Mouse (Mus musculus): ENCODE measurements around the gene Gna12. TPM values are rescaled to one million over a fixed set of nuclear protein-coding genes. Genes with fewer than 3 reads are reported as not detected.

Gna12 gene
- polyA plus RNA-seq, 1 experiment from 2014 or later = 23.8 TPM

DNA sequence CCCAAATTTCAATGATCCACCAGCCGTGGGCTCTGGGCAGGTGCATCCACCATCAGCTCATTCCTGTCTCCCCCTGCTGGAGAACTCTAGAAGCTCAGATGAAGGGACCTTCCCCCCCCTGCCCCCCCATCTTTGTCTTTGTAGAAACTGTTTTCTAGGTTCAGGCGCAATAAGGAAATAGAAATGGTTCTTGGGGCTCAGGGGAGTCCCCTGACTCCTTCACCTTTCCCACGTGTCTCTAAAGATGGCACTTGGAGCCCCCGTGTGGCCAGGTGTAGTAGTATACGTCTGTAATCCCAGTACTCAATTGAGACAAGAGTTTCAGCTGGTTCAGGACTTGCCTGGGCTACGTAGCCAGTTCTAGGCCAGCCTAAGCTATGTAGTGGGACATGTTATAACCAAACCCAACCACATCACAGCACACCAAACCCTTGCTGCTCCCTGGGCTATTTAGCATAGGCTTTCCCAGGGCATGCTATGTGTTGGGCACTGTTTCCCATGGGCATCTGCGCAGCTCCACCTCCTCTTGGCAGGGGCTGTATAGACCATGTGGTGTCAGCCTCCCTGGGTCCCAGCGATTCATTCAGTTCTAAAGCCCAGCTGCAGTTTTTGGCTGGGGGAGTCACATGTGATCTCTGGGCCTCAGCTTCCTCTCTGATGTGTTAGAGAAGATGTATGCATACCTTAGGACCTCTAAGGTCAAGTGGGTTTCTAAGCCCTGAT is 27.4 kb upstream of the Gna12 start:
- Histone ChIP-seq H3K9ac (no peak overlapping the region), H3K4me2 (replicated peaks) (no peak overlapping the region), H3K4me3 (replicated peaks; ENCODE audit: low read length) (no peak overlapping the region), H3K9me3 (ENCODE audit: control insufficient read depth, low read length) (no peaks in the 10 kb centered on the region), H3K27me3 (ENCODE audit: control insufficient read depth, insufficient read depth, low read length) (no peaks in the 10 kb centered on the region), H3K27ac (no peak overlapping the region), H3K36me3 (replicated peaks; ENCODE audit: control insufficient read depth, insufficient read depth) (no peaks in the 10 kb centered on the region), H3K4me1 (replicated peaks; ENCODE audit: control insufficient read depth, insufficient read depth, low read length) (0 out of 2 replicates have a peak, but pooled peaks cover 7% of the 10 kb centered on the region)
- WGBS = 64% methylated on average over 8 of the region's 8 CpGs
- no peak for ATAC-seq (ENCODE audit: low FRiP score)
- no peak for DNase-seq (ENCODE audit: low spot score)

DNA sequence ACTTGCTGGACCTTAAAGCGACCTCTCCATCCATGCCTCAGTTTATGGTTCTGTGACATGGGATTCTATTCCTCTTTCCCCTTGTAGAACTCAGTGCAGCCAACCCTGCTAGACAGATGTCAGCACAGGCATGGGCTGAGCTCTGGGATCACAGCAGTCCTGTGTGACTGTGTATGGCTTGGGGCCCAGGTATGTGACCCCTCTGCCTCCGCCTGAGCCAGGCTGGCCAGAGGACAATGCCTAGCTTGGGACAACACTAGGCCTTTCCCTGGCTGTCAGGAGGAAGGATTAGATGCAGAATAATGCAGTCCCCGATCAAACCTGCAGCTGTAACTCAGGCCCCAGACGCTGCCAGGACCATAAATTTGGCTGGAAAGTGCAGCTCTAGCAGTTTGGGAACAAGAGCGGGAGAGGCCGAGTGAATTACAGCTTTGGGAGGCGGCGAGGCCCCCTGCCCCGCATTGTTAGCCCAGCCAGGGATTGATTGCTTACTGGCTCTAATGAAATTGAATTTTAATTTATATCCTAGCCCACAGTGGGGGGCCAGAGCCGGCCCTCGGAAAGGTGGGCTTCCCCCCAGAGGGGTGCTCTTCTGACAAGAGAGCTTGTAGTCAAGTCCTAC is 25.8 kb upstream of the Gna12 start:
- 50% methylated on average over 11 of the region's 11 CpGs for WGBS
- ATAC-seq (ENCODE audit: low FRiP score) (no peak), DNase-seq (ENCODE audit: low spot score) (no peak)
- Histone ChIP-seq H3K9ac (no peak overlapping the region), H3K36me3 (replicated peaks; ENCODE audit: control insufficient read depth, insufficient read depth) (no peaks in the 10 kb centered on the region), H3K4me3 (replicated peaks; ENCODE audit: low read length) (no peak overlapping the region), H3K27ac (no peak overlapping the region), H3K4me2 (replicated peaks) (no peak overlapping the region), H3K27me3 (ENCODE audit: control insufficient read depth, insufficient read depth, low read length) (no peaks in the 10 kb centered on the region), H3K9me3 (ENCODE audit: control insufficient read depth, low read length) (peaks cover 8% of the 10 kb centered on the region), H3K4me1 (replicated peaks; ENCODE audit: control insufficient read depth, insufficient read depth, low read length) (0 out of 2 replicates have a peak, but pooled peaks cover 7% of the 10 kb centered on the region)

DNA sequence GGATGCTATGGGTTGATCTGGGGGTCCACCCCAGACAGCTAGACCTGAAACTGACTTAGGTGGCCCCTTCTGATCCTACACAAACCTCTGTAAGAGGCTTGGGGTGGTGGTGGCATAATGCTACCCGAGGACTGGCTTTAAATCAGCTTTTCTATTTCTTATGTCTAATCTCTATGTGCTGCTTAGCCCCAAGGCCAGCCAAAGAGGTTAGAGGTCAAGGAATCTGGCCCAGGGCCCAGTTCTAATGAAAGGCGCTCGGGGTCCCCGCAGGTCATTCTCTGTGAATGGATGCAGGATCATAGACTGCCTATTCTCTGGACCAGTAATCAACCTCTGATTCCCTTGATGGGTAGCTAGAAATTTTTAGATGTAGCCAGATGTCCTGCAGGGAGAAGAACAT is 24.5 kb upstream of the Gna12 start:
- no peak overlapping the region for H3K4me3 ChIP-seq (replicated peaks; ENCODE audit: low read length)
- H3K9me3 ChIP-seq (ENCODE audit: control insufficient read depth, low read length) = peaks cover 9% of the 10 kb centered on the region
- ATAC-seq (ENCODE audit: low FRiP score) (no peak), DNase-seq (ENCODE audit: low spot score) (no peak)
- no peak overlapping the region for H3K9ac ChIP-seq
- no peak overlapping the region for H3K4me2 ChIP-seq (replicated peaks)
- 83% methylated on average over 4 of the region's 4 CpGs for WGBS
- 0 out of 2 replicates have a peak, but pooled peaks cover 7% of the 10 kb centered on the region for H3K4me1 ChIP-seq (replicated peaks; ENCODE audit: control insufficient read depth, insufficient read depth, low read length)
- no peak overlapping the region for H3K27ac ChIP-seq
- H3K36me3 ChIP-seq (replicated peaks; ENCODE audit: control insufficient read depth, insufficient read depth) = no peaks in the 10 kb centered on the region
- no peaks in the 10 kb centered on the region for H3K27me3 ChIP-seq (ENCODE audit: control insufficient read depth, insufficient read depth, low read length)

DNA sequence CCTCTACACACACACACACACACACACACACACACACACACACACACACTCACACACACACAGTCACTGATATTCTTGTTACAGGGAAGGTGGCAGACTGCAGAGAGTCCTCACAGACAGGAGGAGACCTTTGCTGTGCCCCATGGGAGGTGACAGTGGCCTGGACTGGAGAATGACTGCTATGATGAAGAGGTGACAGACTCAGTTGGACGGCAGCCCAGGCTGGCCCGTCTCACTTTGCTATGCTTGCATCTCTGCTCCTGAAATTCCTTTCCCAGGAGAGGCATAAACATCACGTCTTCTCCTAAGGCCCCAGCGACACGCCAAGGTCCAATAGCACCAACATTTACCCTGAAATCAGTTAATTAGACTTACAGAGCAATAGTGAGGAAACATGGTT is 23.5 kb upstream of the Gna12 start:
- 0 out of 2 replicates have a peak, but pooled peaks cover 7% of the 10 kb centered on the region for H3K4me1 ChIP-seq (replicated peaks; ENCODE audit: control insufficient read depth, insufficient read depth, low read length)
- H3K36me3 ChIP-seq (replicated peaks; ENCODE audit: control insufficient read depth, insufficient read depth) = no peaks in the 10 kb centered on the region
- no peak overlapping the region for H3K4me2 ChIP-seq (replicated peaks)
- H3K9me3 ChIP-seq (ENCODE audit: control insufficient read depth, low read length) = peaks cover 9% of the 10 kb centered on the region
- H3K4me3 ChIP-seq (replicated peaks; ENCODE audit: low read length) = no peak overlapping the region
- ATAC-seq (ENCODE audit: low FRiP score) (no peak), DNase-seq (ENCODE audit: low spot score) (no peak)
- WGBS = 80% methylated on average over 5 of the region's 5 CpGs
- H3K9ac ChIP-seq = no peak overlapping the region
- H3K27ac ChIP-seq = no peak overlapping the region
- no peaks in the 10 kb centered on the region for H3K27me3 ChIP-seq (ENCODE audit: control insufficient read depth, insufficient read depth, low read length)

DNA sequence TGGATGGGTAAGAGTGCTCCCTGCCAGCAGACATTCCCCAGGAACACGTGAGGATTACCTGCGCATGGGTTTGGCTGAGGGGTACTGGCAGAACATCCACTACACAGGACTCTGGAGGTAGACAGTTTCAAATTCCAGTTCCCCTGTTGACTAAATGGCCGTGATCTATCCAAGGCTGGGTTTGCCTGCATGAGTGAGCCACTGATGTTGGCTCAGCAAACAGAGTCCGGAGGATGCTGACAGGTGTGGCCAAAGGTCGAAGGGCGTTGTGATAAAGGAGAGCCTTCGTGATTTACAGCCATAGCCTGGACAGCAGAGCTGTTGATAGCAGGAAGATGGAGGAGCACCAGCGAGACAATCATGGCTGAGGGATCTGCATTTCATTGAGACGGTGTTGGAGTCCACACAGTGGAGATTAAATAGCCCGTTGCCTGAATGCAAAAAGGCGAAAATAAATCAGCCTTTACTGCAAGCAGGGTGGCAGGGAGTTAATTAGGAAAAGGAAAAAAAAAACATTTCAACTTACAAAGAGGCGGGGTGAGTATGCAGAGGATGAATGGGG is 22.3 kb upstream of the Gna12 start:
- 0 out of 2 replicates have a peak, but pooled peaks cover 7% of the 10 kb centered on the region for H3K4me1 ChIP-seq (replicated peaks; ENCODE audit: control insufficient read depth, insufficient read depth, low read length)
- H3K27me3 ChIP-seq (ENCODE audit: control insufficient read depth, insufficient read depth, low read length) = no peaks in the 10 kb centered on the region
- no peak overlapping the region for H3K4me2 ChIP-seq (replicated peaks)
- no peak overlapping the region for H3K9ac ChIP-seq
- peaks cover 9% of the 10 kb centered on the region for H3K9me3 ChIP-seq (ENCODE audit: control insufficient read depth, low read length)
- no peak overlapping the region for H3K27ac ChIP-seq
- ATAC-seq (ENCODE audit: low FRiP score) (no peak), DNase-seq (ENCODE audit: low spot score) (no peak)
- WGBS = 80% methylated on average over 12 of the region's 12 CpGs
- no peak overlapping the region for H3K4me3 ChIP-seq (replicated peaks; ENCODE audit: low read length)
- H3K36me3 ChIP-seq (replicated peaks; ENCODE audit: control insufficient read depth, insufficient read depth) = no peaks in the 10 kb centered on the region

DNA sequence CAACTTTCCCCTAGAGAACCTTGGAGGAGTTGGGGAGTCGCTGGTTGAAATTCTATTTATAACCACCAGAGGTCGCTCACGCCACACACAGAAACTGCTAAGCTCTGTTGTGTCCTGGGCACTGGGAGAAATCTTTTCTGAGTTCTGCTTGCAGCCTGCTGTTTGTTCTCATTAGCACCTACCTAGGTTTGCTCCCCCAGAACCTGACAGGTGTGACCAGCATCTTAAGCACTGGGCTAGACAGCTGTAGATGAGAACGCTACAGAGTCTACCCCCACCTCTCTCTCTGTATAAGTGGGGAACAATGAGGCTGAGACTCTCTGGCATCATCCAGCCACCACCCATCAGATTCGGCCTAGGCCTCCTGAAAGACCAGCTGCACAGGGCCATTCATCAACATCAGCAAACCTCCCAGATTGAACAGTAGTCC is 17.1 kb upstream of the Gna12 start:
- Histone ChIP-seq H3K9me3 (ENCODE audit: control insufficient read depth, low read length) (peaks cover 9% of the 10 kb centered on the region), H3K27ac (0 out of 2 replicates have a peak overlapping the region, but pooled peaks have one; percentile 32), H3K4me1 (replicated peaks; ENCODE audit: control insufficient read depth, insufficient read depth, low read length) (no peaks in the 10 kb centered on the region), H3K27me3 (ENCODE audit: control insufficient read depth, insufficient read depth, low read length) (no peaks in the 10 kb centered on the region), H3K4me3 (replicated peaks; ENCODE audit: low read length) (no peak overlapping the region), H3K9ac (no peak overlapping the region), H3K36me3 (replicated peaks; ENCODE audit: control insufficient read depth, insufficient read depth) (no peaks in the 10 kb centered on the region), H3K4me2 (replicated peaks) (no peak overlapping the region)
- peak; percentile 85 for DNase-seq (ENCODE audit: low spot score)
- 13% methylated on average over 5 of the region's 5 CpGs for WGBS
- peak; percentile 65; the same call in 1 of the 2 replicates for ATAC-seq (ENCODE audit: low FRiP score)

DNA sequence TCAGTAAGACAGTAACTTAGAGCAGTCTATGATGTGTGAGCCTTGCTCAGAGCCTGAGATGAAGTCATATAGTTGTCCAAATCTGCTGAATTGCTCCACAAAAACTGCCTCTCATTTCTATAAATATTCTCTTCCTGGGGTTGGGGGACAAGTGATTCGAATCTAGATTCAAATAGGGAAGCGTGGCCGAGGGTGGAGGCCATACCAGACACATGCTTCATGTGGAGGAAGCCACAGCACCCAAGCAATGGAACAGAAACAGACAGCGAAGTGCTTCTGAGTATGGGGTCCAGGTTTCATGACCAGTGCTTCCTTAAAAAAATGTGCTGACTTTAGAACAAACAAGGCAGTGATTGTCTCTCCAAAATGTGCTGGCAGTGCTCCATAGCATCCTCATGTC is 11.7 kb upstream of the Gna12 start:
- no peak for DNase-seq (ENCODE audit: low spot score)
- WGBS = 79% methylated on average over 4 of the region's 4 CpGs

DNA sequence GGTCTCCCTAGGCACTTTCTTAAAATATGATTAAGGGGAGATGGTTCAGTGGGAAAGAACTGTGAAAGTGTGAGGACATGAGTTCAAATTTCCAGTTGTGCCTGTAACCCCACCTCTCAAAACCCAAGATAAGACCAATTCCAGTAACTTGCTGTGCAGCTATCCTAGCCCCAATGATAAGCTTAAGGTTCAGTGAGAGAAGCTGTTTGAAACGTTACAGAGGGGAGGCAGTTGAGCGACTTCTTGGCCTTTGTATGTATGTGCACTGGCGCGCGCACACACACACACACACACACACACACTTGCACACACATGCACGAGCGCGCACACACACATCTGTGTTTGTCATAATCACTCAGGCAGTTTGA is 817 bp upstream of the Gna12 start:
- Histone ChIP-seq H3K27ac (no peak overlapping the region), H3K4me3 (replicated peaks; ENCODE audit: low read length) (no peak overlapping the region; the same call in 1 of the 2 replicates), H3K36me3 (replicated peaks; ENCODE audit: control insufficient read depth, insufficient read depth) (no peaks in the 10 kb centered on the region), H3K4me1 (replicated peaks; ENCODE audit: control insufficient read depth, insufficient read depth, low read length) (peaks cover 35% of the 10 kb centered on the region), H3K9ac (no peak overlapping the region), H3K27me3 (ENCODE audit: control insufficient read depth, insufficient read depth, low read length) (no peaks in the 10 kb centered on the region), H3K9me3 (ENCODE audit: control insufficient read depth, low read length) (no peaks in the 10 kb centered on the region), H3K4me2 (replicated peaks) (peak overlapping the region; percentile 39)
- DNase-seq (ENCODE audit: low spot score) (no peak), ATAC-seq (ENCODE audit: low FRiP score) (no peak)
- WGBS = 81% methylated on average over 8 of the region's 8 CpGs

More for the DNA sequence above, 11.7 kb upstream of the Gna12 start:
- H3K27me3 ChIP-seq (ENCODE audit: control insufficient read depth, insufficient read depth, low read length) = no peaks in the 10 kb centered on the region
- no peaks in the 10 kb centered on the region for H3K36me3 ChIP-seq (replicated peaks; ENCODE audit: control insufficient read depth, insufficient read depth)
- no peak overlapping the region for H3K4me3 ChIP-seq (replicated peaks; ENCODE audit: low read length)
- no peaks in the 10 kb centered on the region for H3K4me1 ChIP-seq (replicated peaks; ENCODE audit: control insufficient read depth, insufficient read depth, low read length)
- H3K9me3 ChIP-seq (ENCODE audit: control insufficient read depth, low read length) = no peaks in the 10 kb centered on the region
- no peak overlapping the region for H3K27ac ChIP-seq
- no peak for ATAC-seq (ENCODE audit: low FRiP score)
- H3K4me2 ChIP-seq (replicated peaks) = no peak overlapping the region
- no peak overlapping the region for H3K9ac ChIP-seq

DNA sequence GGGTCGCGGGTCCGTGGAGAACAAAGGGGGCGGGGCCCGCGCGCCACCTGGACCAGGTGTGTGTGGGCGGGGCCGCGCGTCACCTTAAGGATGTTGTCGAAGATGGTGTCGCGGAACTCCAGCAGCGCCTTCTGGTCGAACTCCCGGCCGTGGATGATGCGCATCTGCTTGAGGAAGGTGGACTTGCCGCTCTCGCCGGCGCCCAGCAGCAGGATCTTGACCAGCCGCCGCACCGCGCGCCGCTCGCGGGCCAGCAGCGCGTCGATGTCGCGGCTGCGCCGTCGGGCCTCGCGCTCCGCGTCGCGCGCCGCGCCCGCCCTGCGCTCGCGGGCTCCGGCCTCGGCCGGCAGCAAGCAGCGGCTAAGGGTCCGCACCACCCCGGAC is 328 bp downstream of the Gna12 start:
- H3K27me3 ChIP-seq (ENCODE audit: control insufficient read depth, insufficient read depth, low read length) = no peaks in the 10 kb centered on the region
- H3K27ac ChIP-seq = peak overlapping the region; percentile 82
- under 1% methylated on average over 54 of the region's 58 CpGs for WGBS
- H3K4me1 ChIP-seq (replicated peaks; ENCODE audit: control insufficient read depth, insufficient read depth, low read length) = peaks cover 36% of the 10 kb centered on the region
- peak overlapping the region; percentile 91 for H3K4me3 ChIP-seq (replicated peaks; ENCODE audit: low read length)
- no peaks in the 10 kb centered on the region for H3K9me3 ChIP-seq (ENCODE audit: control insufficient read depth, low read length)
- peak overlapping the region; percentile 95 for H3K4me2 ChIP-seq (replicated peaks)
- peak; percentile 48 for DNase-seq (ENCODE audit: low spot score)
- ATAC-seq (ENCODE audit: low FRiP score) = no peak
- no peaks in the 10 kb centered on the region; the same call in 1 of the 2 replicates for H3K36me3 ChIP-seq (replicated peaks; ENCODE audit: control insufficient read depth, insufficient read depth)
- peak overlapping the region; percentile 91 for H3K9ac ChIP-seq
